Mouse (Mus musculus) neural tube, embryonic 11.5 days (tissue): ENCODE measurements at regions not wholly inside any gene's neighbourhood (a gene's known extent, or its start where the extent isn't known, plus 50 kb on each side); places are given as distances from the start of the nearest gene placed in this dataset.

Experiments
- ATAC-seq: fragments of 200-750 bp; cut with Nextera tagmentation; 2 replicates; pipeline ENCODE4 v1.8.0; 2017; ENCODE audit warnings: moderate number of reproducible peaks, mild to moderate bottlenecking, moderate TSS enrichment, moderate library complexity; ENCODE audit not compliant: insufficient read depth, low FRiP score, low TSS enrichment
- DNase-seq: peaks from one replicate; pipeline ENCODE4 v3.0.0-alpha.2; 2015; ENCODE audit warnings: low spot score
- H3K27ac ChIP-seq: fragments of 300-500 bp; sonication (generic); 2 replicates; pipeline ENCODE4 v1.5.1; 2014; ENCODE audit warnings: low read depth, mild to moderate bottlenecking, low read length
- H3K27me3 ChIP-seq: fragments of 300-500 bp; sonication (generic); 2 replicates; pipeline ENCODE4 v1.6.1; 2014; ENCODE audit warnings: mild to moderate bottlenecking, low read length, mixed read lengths; ENCODE audit not compliant: control insufficient read depth, insufficient read depth
- H3K36me3 ChIP-seq: fragments of 300-500 bp; sonication (generic); 2 replicates; pipeline ENCODE4 v1.6.1; 2014; ENCODE audit warnings: mild to moderate bottlenecking, low read length, moderate library complexity, mixed read lengths; ENCODE audit not compliant: control insufficient read depth, insufficient read depth
- H3K4me1 ChIP-seq: fragments of 300-500 bp; sonication (generic); 2 replicates; pipeline ENCODE4 v1.6.1; 2014; ENCODE audit warnings: low read length, mixed read lengths; ENCODE audit not compliant: control insufficient read depth, insufficient read depth
- H3K4me2 ChIP-seq: fragments of 300-500 bp; sonication (generic); 2 replicates; pipeline ENCODE4 v1.6.1; 2014; ENCODE audit warnings: low read depth, mild to moderate bottlenecking, moderate library complexity
- H3K4me3 ChIP-seq: fragments of 300-500 bp; sonication (generic); 2 replicates; pipeline ENCODE4 v1.5.1; 2014; ENCODE audit warnings: low read depth, low read length
- H3K9ac ChIP-seq: fragments of 300-500 bp; sonication (generic); 2 replicates; pipeline ENCODE4 v1.6.1; 2014; ENCODE audit warnings: mild to moderate bottlenecking, low read length
- H3K9me3 ChIP-seq: fragments of 300-500 bp; sonication (generic); 2 replicates; pipeline ENCODE4 v1.6.1; 2016; ENCODE audit warnings: low read length; ENCODE audit not compliant: control insufficient read depth
- WGBS: fragments of 180-500 bp; shearing (Covaris S2); extraction: QIAGEN DNeasy Blood & Tissue Kit; methylation state at CpG from one replicate; pipeline ENCODE4 v1.1.7; 2014; 5-methylcytosine and 5-hydroxymethylcytosine counted together

GRCm38 (mm10) chr16:30172798-30173202 is 94.5 kb downstream of the Cpn2 start:
- Histone ChIP-seq H3K9ac (no peak overlapping the region), H3K4me1 (peaks cover 14% of the 10 kb centered on the region), H3K4me2 (no peak overlapping the region), H3K36me3 (no peaks in the 10 kb centered on the region), H3K27ac (no peak overlapping the region), H3K4me3 (no peak overlapping the region), H3K27me3 (no peaks in the 10 kb centered on the region), H3K9me3 (no peaks in the 10 kb centered on the region)
- no peak for ATAC-seq
- DNase-seq: peak; percentile 46
- WGBS: 42% methylated on average over 9 of the region's 9 CpGs

GRCm38 (mm10) chr16:30173953-30174874 is 93.1 kb downstream of the Cpn2 start:
- H3K9ac ChIP-seq: no peak overlapping the region
- no peak overlapping the region for H3K4me2 ChIP-seq
- H3K36me3 ChIP-seq: no peaks in the 10 kb centered on the region
- 51% methylated on average over 8 of the region's 8 CpGs for WGBS
- no peak overlapping the region for H3K27ac ChIP-seq
- H3K4me3 ChIP-seq: no peak overlapping the region
- no peaks in the 10 kb centered on the region for H3K9me3 ChIP-seq
- no peaks in the 10 kb centered on the region for H3K27me3 ChIP-seq
- DNase-seq (no peak), ATAC-seq (no peak)
- peaks cover 14% of the 10 kb centered on the region for H3K4me1 ChIP-seq

GRCm38 (mm10) chr16:30176306-30176705 is 91.0 kb downstream of the Cpn2 start:
- Histone ChIP-seq H3K4me1 (peaks cover 14% of the 10 kb centered on the region), H3K36me3 (no peaks in the 10 kb centered on the region), H3K4me2 (no peak overlapping the region), H3K4me3 (no peak overlapping the region), H3K27ac (no peak overlapping the region), H3K27me3 (no peaks in the 10 kb centered on the region), H3K9ac (no peak overlapping the region), H3K9me3 (no peaks in the 10 kb centered on the region)
- no peak for ATAC-seq
- WGBS: 96% methylated on average over 5 of the region's 5 CpGs
- no peak for DNase-seq

- no peaks in the 10 kb centered on the region for H3K27me3 ChIP-seq
- 88% methylated on average over 7 of the region's 7 CpGs for WGBS
- DNase-seq: no peak
Measured at GRCm38 (mm10) chr16:30177769-30178168, 89.5 kb downstream of the Cpn2 start.

GRCm38 (mm10) chr16:30178596-30178995 is 88.7 kb downstream of the Cpn2 start:
- no peak overlapping the region for H3K4me3 ChIP-seq
- no peaks in the 10 kb centered on the region for H3K9me3 ChIP-seq
- no peaks in the 10 kb centered on the region for H3K27me3 ChIP-seq
- no peaks in the 10 kb centered on the region for H3K36me3 ChIP-seq
- no peak overlapping the region for H3K27ac ChIP-seq
- no peak for DNase-seq
- H3K9ac ChIP-seq: no peak overlapping the region
- H3K4me1 ChIP-seq: no peaks in the 10 kb centered on the region
- WGBS: 49% methylated on average over 6 of the region's 6 CpGs
- no peak for ATAC-seq
- no peak overlapping the region for H3K4me2 ChIP-seq

More at GRCm38 (mm10) chr16:30177769-30178168, 89.5 kb downstream of the Cpn2 start:
- H3K36me3 ChIP-seq: no peaks in the 10 kb centered on the region
- H3K4me3 ChIP-seq: no peak overlapping the region
- ATAC-seq: no peak
- H3K4me1 ChIP-seq: peaks cover 2% of the 10 kb centered on the region; the same call in 1 of the 2 replicates
- H3K9me3 ChIP-seq: no peaks in the 10 kb centered on the region
- H3K4me2 ChIP-seq: no peak overlapping the region
- no peak overlapping the region for H3K9ac ChIP-seq
- no peak overlapping the region for H3K27ac ChIP-seq

- Histone ChIP-seq H3K9me3 (no peaks in the 10 kb centered on the region), H3K9ac (no peak overlapping the region), H3K4me3 (no peak overlapping the region), H3K27me3 (no peaks in the 10 kb centered on the region), H3K4me1 (peaks cover 3% of the 10 kb centered on the region), H3K27ac (no peak overlapping the region), H3K36me3 (no peaks in the 10 kb centered on the region), H3K4me2 (no peak overlapping the region)
- 88% methylated on average over 5 of the region's 5 CpGs for WGBS
- DNase-seq: no peak
- ATAC-seq: no peak
Measured at GRCm38 (mm10) chr16:30179504-30179976, 87.8 kb downstream of the Cpn2 start.

GRCm38 (mm10) chr16:30181116-30181515 is 86.2 kb downstream of the Cpn2 start:
- Histone ChIP-seq H3K4me3 (no peak overlapping the region), H3K27me3 (no peaks in the 10 kb centered on the region), H3K36me3 (no peaks in the 10 kb centered on the region), H3K4me2 (no peak overlapping the region), H3K9me3 (no peaks in the 10 kb centered on the region), H3K9ac (no peak overlapping the region), H3K27ac (no peak overlapping the region), H3K4me1 (peaks cover 14% of the 10 kb centered on the region)
- ATAC-seq (no peak), DNase-seq (no peak)
- 71% methylated on average over 8 of the region's 8 CpGs for WGBS

GRCm38 (mm10) chr16:30184591-30185265 is 82.6 kb downstream of the Cpn2 start:
- peaks cover 24% of the 10 kb centered on the region for H3K4me1 ChIP-seq
- H3K27ac ChIP-seq: peak overlapping the region; percentile 27; the same call in 1 of the 2 replicates
- ATAC-seq (no peak), DNase-seq (peak; percentile 54)
- no peak overlapping the region for H3K4me2 ChIP-seq
- H3K9ac ChIP-seq: no peak overlapping the region; the same call in 1 of the 2 replicates
- H3K4me3 ChIP-seq: no peak overlapping the region
- H3K9me3 ChIP-seq: no peaks in the 10 kb centered on the region
- WGBS: 27% methylated on average over 18 of the region's 18 CpGs
- peaks cover 5% of the 10 kb centered on the region; the same call in 1 of the 2 replicates for H3K27me3 ChIP-seq
- no peaks in the 10 kb centered on the region for H3K36me3 ChIP-seq
